Mouse (Mus musculus) monocyte, adult 2 months (primary cell): ENCODE results near the gene Cadm2.

Source experiments
- DNase-seq, 2 experiments: peaks; one replicate each; pipeline ENCODE4 v3.0.0; 2022; ENCODE audit warnings: low spot score in 2 of 2, low read depth in 1 of 2

The Cadm2 gene

GRCm38 (mm10) chr16:66768684-66769389 is 851.9 kb downstream of the Cadm2 start:
- no peak for DNase-seq

- no peak for DNase-seq
Measured at GRCm38 (mm10) chr16:66761546-66762473, 858.9 kb downstream of the Cadm2 start.

DNA sequence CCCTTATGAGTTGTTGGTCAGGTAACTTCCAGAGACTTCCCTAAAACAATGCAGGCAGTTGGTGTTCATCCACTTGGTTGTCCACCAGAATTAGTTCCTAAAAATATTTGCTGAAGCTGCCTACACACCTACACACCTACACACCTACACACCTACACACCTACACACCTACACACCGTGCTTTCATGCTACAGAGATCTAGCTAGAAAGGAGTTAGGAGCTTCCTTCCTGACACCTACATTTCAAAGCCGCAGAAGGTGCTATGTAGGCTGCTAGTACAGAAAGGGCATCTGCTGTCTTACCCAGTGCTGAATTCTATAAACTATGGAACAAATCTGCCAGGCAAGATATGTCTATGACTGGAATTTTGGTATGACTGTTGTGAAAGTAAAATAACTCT is 872.2 kb downstream of the Cadm2 start:
- DNase-seq: no peak

- DNase-seq: no peak
Measured at GRCm38 (mm10) chr16:66731212-66731611, 889.5 kb downstream of the Cadm2 start.

GRCm38 (mm10) chr16:66706476-66706875 is 914.2 kb downstream of the Cadm2 start:
- no peak for DNase-seq

GRCm38 (mm10) chr16:66694783-66695182 is 925.9 kb downstream of the Cadm2 start:
- DNase-seq: no peak

DNA sequence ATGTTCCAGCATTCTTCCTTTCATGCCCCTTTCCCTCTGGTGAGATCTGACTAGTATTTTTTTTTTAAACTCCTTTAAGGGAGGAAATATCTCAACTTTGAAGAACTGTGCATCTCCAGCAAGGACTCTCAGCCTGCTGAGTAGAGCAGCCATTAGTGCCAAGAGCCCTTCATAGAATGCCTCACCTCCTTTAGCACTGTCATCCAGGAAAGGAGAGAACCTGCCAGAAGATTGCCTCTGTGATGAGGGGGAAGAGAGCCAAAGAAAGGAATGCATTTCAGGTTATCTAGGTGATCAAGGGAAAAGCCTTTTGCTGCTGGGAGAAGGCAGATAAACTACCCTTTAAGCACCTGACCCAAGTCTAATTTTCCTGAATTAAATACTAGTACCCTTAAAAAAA is 943.5 kb downstream of the Cadm2 start:
- DNase-seq: no peak

DNA sequence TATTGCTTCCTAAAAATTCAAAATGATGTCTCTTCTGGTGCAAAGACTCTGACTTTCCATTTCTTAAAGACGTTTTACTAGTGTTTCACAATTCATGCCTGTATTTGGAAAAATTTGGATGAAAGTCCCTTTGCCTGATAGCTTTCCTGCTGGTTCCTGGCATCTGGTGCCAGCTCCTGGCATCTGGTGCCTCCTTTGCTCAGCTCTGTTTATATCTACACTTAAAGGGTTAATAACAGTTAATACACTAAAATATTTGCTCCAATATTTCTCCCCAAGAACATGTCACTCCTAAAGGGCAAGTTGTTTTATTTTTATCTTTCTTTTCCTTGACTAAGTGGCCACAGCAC is 969.7 kb downstream of the Cadm2 start:
- DNase-seq: no peak

DNA sequence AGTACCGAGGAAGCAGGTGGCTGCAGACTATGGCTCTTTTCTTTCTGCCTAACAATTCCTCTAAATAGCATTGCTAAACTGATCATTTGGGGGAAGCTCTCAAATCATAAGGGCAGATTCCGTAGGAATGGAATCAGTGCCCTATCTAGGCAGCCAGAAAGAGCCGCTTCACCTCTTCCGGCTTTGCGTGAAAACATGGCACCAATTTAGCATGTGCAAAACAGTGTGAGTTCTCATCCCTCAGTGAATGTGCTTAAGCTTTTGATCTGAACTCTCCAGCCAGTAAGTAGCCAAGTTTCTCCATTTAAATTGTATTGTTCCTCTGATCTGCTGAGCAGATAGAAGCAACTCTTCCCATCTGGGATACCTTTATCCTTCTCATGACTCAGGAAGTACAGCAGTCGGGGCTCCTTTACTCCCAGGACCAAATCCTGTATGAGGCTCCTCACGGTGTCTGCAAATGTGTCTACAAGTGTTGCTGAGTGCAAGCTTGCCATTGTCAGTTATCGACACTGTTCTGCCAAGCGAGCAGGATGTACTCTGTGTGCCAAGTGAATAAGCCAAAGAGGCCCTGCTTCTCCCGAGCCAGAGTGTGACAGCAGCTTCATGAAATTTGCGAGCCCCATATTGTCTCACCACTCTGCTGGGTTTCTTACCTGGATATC is 970.2 kb downstream of the Cadm2 start:
- no peak for DNase-seq

GRCm38 (mm10) chr16:66647798-66648197 is 972.9 kb downstream of the Cadm2 start:
- no peak for DNase-seq

DNA sequence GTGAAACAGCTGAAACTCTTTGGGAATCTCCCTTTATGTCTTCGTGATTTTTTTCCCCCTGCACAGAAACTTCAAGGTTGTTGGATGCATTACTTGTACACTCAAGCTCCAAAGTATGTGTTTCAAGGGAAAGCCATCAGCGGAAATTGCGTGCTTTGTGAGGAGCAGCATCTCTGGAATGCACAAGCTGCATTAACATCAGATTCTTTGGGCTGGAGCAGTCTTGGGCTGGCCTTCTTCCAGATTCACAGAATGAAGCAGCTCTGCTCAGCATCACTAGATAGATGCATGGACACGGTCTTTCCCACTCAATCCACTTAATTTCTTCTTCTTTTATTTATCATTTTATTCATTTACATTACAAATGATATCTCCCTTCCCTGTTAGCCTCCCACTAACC is 977.1 kb downstream of the Cadm2 start:
- DNase-seq: no peak

DNA sequence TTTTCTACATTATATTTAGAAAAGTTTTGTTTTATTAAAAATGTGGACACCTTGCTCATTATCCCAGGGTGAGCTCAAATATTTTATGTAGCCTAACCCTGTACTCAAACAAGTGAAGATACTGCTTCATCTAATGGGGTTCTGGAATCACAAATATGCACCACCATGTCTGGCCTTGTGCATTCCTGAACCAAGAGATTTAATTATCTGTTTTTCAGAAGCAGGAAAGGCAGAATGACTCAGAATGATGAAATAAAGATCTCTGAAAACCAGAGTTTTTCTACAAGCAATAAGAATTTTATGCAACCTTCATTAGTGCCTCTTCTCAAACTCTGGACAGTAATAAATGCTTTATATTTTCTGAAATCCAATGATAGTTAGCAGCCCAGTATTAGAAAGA is 993.2 kb downstream of the Cadm2 start:
- no peak for DNase-seq

GRCm38 (mm10) chr16:66622423-66622822 is 998.3 kb downstream of the Cadm2 start:
- DNase-seq: no peak

DNA sequence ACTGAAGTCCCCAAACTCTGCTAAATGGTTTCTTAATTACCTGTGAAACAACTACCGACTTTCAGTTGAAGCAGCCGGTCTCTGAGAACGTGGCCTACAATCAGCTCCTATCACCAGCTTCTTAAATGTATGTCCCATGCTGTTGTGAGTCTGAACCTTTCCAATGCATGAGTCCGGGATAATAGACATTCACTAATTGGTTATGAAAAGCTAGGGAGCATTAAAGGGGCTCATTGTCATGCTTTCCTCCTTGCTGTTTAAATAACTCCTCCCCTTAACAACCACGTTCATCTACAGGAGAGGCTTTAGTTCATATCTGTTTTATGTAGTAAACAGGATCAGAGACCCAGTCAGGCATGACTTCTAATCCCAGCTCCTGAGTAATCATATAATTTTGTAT is 1008.1 kb downstream of the Cadm2 start:
- no peak for DNase-seq
